Mouse (Mus musculus) stomach, postnatal 0 days (tissue): ENCODE measurements around the gene Gm7138.

Experiments used
- CTCF ChIP-seq: IDR thresholded peaks from 2 replicates; pipeline ENCODE4 v1.5.1; 2016; ENCODE audit warnings: antibody characterized with exemption, low read depth, mild to moderate bottlenecking, moderate library complexity
- EP300 ChIP-seq: optimal IDR thresholded peaks from 2 replicates; pipeline ENCODE3; 2016; ENCODE audit warnings: antibody characterized with exemption

DNA sequence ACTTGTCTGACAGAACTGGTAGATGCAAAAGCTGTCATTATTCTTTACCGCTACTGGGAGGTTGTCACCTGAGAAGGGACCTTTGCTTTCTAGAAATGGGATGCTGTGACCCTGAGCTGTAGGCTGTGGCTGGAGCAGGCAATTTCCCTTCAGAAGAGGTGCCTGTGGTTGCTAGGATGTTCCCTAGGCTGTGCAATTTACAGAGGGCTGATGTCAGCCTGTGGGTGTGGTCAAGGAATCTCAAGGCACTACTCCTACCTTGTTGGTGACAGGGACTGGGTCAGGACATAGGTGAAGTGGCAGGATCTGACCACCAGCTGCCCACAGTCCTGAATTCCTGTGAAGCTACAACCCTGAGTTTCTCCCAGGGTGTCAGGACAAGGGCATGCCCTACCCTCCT, 7.0 kb downstream of the Gm7138 start:
- TF ChIP-seq EP300 (no peak), CTCF (no peak)
